Comparison of ENCODE assay signal across 9 mouse cellular contexts in genomic region chr1:153550814-153551213, GRCm38 (mm10). TPM values are rescaled to one million over a fixed set of nuclear protein-coding genes. Genes with fewer than 3 reads are reported as not detected.
A peak's percentile ranks its signal among the peaks of the same experiment; 100 is the strongest.
DNase-seq lines count a peak whose midpoint lies in the region; ATAC-seq and TF ChIP-seq lines count a peak whose summit lies in the region.
"Had no signal": no experiment of that assay in that cellular context is flagged by ENCODE, and none has a peak within 500 bp of the region (broad histone marks: within the 10 kb centered on the region; RNA-seq: fewer than 3 reads in every experiment).

No protein-coding gene starts in this region.

- peak; percentile 77 for TF ChIP-seq CTCF in intestine, postnatal 0 days (IDR thresholded peaks at IDR 0.05; ENCODE audit: low read depth)

- ATAC-seq in embryonic facial prominence, embryonic 11.5 days (replicated peaks; ENCODE audit: insufficient number of reproducible peaks, low FRiP score, low TSS enrichment, low read depth): no peak
- ATAC-seq in intestine, postnatal 0 days: no peak
- 0 out of 2 replicates have a peak, but pooled peaks have one; percentile 20 for ATAC-seq in liver, embryonic 11.5 days (replicated peaks; ENCODE audit: low FRiP score)

- peak; percentile 57 to 65 for DNase-seq in right cerebral cortex, adult 2 months (ENCODE audit: low spot score in 2 of 2)
- no peak for DNase-seq in right cerebral cortex, postnatal 25 days
- DNase-seq in adrenal gland, postnatal 10 days: peak; percentile 79
- peak; percentile 71 for DNase-seq in embryonic facial prominence, embryonic 11.5 days (ENCODE audit: low spot score)
- no peak for DNase-seq in liver, embryonic 11.5 days (ENCODE audit: low spot score)
- DNase-seq in retina, postnatal 1 day: peak; percentile 79
- DNase-seq in urinary bladder, adult 18-20 months (ENCODE audit: low spot score in 2 of 2): no peak

- no peak overlapping the region for H3K4me3 ChIP-seq in embryonic facial prominence, embryonic 11.5 days (ENCODE audit: low read depth, low read length)
- no peak overlapping the region for H3K4me3 ChIP-seq in intestine, postnatal 0 days (ENCODE audit: low read depth, low read length)
- H3K4me3 ChIP-seq in liver, embryonic 11.5 days (ENCODE audit: low read depth, low read length): no peak overlapping the region
- H3K4me3 ChIP-seq: liver, embryonic 15.5 days had no signal

- no peak overlapping the region for H3K4me2 ChIP-seq in embryonic facial prominence, embryonic 11.5 days (ENCODE audit: low read depth, low read length)
- H3K4me2 ChIP-seq in intestine, postnatal 0 days (replicated peaks; ENCODE audit: low read depth): no peak overlapping the region
- no peak overlapping the region for H3K4me2 ChIP-seq in liver, embryonic 11.5 days
- H3K4me2 ChIP-seq: liver, embryonic 15.5 days had no signal

- no peak overlapping the region for H3K27ac ChIP-seq in embryonic facial prominence, embryonic 11.5 days (replicated peaks; ENCODE audit: low read depth, low read length)
- no peak overlapping the region for H3K27ac ChIP-seq in intestine, postnatal 0 days (ENCODE audit: low read depth, low read length)
- no peak overlapping the region for H3K27ac ChIP-seq in liver, embryonic 11.5 days (ENCODE audit: low read depth, low read length)
- H3K27ac ChIP-seq: liver, embryonic 15.5 days had no signal

- H3K4me1 ChIP-seq in embryonic facial prominence, embryonic 11.5 days (ENCODE audit: control insufficient read depth, insufficient read depth, low read length): no peaks in the 10 kb centered on the region
- H3K4me1 ChIP-seq in intestine, postnatal 0 days (replicated peaks; ENCODE audit: control insufficient read depth, insufficient read depth, low read length): no peaks in the 10 kb centered on the region
- H3K4me1 ChIP-seq in liver, embryonic 11.5 days (replicated peaks; ENCODE audit: control insufficient read depth, insufficient read depth, low read length): no peaks in the 10 kb centered on the region
- H3K4me1 ChIP-seq: liver, embryonic 15.5 days had no signal

- H3K9ac ChIP-seq in embryonic facial prominence, embryonic 11.5 days (replicated peaks; ENCODE audit: low read length): no peak overlapping the region
- H3K9ac ChIP-seq in intestine, postnatal 0 days (ENCODE audit: low read depth, low read length): no peak overlapping the region
- no peak overlapping the region for H3K9ac ChIP-seq in liver, embryonic 11.5 days (ENCODE audit: low read depth, low read length)
- H3K9ac ChIP-seq: liver, embryonic 15.5 days had no signal

- no peaks in the 10 kb centered on the region for H3K27me3 ChIP-seq in embryonic facial prominence, embryonic 11.5 days (ENCODE audit: control insufficient read depth, insufficient read depth, low read length)
- no peaks in the 10 kb centered on the region for H3K27me3 ChIP-seq in intestine, postnatal 0 days (replicated peaks; ENCODE audit: control insufficient read depth, insufficient read depth, low read length)
- no peaks in the 10 kb centered on the region for H3K27me3 ChIP-seq in liver, embryonic 11.5 days (replicated peaks; ENCODE audit: control insufficient read depth, insufficient read depth, low read length)

- H3K36me3 ChIP-seq in embryonic facial prominence, embryonic 11.5 days (replicated peaks; ENCODE audit: control insufficient read depth, insufficient read depth, low read depth, low read length): no peaks in the 10 kb centered on the region
- H3K36me3 ChIP-seq in intestine, postnatal 0 days (ENCODE audit: control insufficient read depth, insufficient read depth): no peaks in the 10 kb centered on the region
- no peaks in the 10 kb centered on the region for H3K36me3 ChIP-seq in liver, embryonic 11.5 days (ENCODE audit: control insufficient read depth, insufficient read depth, low read length)
- H3K36me3 ChIP-seq: liver, embryonic 15.5 days had no signal

- 30% methylated on average over 3 of the region's 3 CpGs for WGBS in embryonic facial prominence, embryonic 11.5 days
- 20% methylated on average over 3 of the region's 3 CpGs for WGBS in intestine, postnatal 0 days
- 23% methylated on average over 3 of the region's 3 CpGs for WGBS in liver, embryonic 11.5 days

- H3K9me3 ChIP-seq in embryonic facial prominence, embryonic 11.5 days (replicated peaks; ENCODE audit: control insufficient read depth, low read length): no peaks in the 10 kb centered on the region
- no peaks in the 10 kb centered on the region for H3K9me3 ChIP-seq in intestine, postnatal 0 days (ENCODE audit: control insufficient read depth)
- no peaks in the 10 kb centered on the region for H3K9me3 ChIP-seq in liver, embryonic 11.5 days (ENCODE audit: control insufficient read depth, low read length)
- H3K9me3 ChIP-seq: liver, embryonic 15.5 days had no signal

RNA-seq across cellular contexts. Expression of gene Npl, which starts 1.0 kb away (rescaled TPM):
- total RNA-seq in adrenal gland, postnatal 10 days (2021): 1 to 10 TPM; 4.0 to 4.2 TPM
- polyA plus RNA-seq in embryonic facial prominence, embryonic 11.5 days (2014; fragmentation: Nextera tagmentation; extraction: Ambion mirVana): 9.8 and 11.4 TPM in 2 replicates
- polyA plus RNA-seq in intestine, postnatal 0 days (2015; fragmentation: Nextera tagmentation; extraction: Ambion mirVana): 967 and 1,051 TPM in 2 replicates
- polyA plus RNA-seq in liver, embryonic 11.5 days (2014; fragmentation: Nextera tagmentation; extraction: Ambion mirVana): 8.0 and 11.0 TPM in 2 replicates

Comparison
In these comparisons a context has a peak if more than half of its experiments do, and no peak if none do; other contexts are left out.
1. DNase-seq: peak in right cerebral cortex, adult 2 months (2 of 2), adrenal gland, postnatal 10 days (single experiment), embryonic facial prominence, embryonic 11.5 days (single experiment) and retina, postnatal 1 day (single experiment); none in right cerebral cortex, postnatal 25 days (single experiment), liver, embryonic 11.5 days (single experiment) and urinary bladder, adult 18-20 months (0 of 2).
2. RNA of gene Npl, which starts 1.0 kb away (polyA plus RNA-seq): 967 to 1,051 TPM in intestine, postnatal 0 days; 9.8 to 11.4 TPM in embryonic facial prominence, embryonic 11.5 days and 8.0 to 11.0 TPM in liver, embryonic 11.5 days; every median in the first group is over 10 times any median in the second.